Mouse (Mus musculus) liver, embryonic 12.5 days (tissue): ENCODE measurements around the gene Ube2j1. TPM values are rescaled to one million over a fixed set of nuclear protein-coding genes. Genes with fewer than 3 reads are reported as not detected.

Experiments used
- ATAC-seq: fragments of 200-750 bp; cut with Nextera tagmentation; 2 replicates; pipeline ENCODE4 v1.8.0; 2017; ENCODE audit warnings: moderate number of reproducible peaks, mild to moderate bottlenecking, moderate library complexity
- H3K27ac ChIP-seq: fragments of 300-500 bp; sonication (generic); 2 replicates; pipeline ENCODE4 v1.5.1; 2016; ENCODE audit warnings: mild to moderate bottlenecking
- H3K27me3 ChIP-seq: fragments of 300-500 bp; sonication (generic); replicated peaks from 2 replicates; pipeline ENCODE4 v1.6.1; 2016; ENCODE audit warnings: mild to moderate bottlenecking, moderate library complexity
- H3K36me3 ChIP-seq: fragments of 300-500 bp; sonication (generic); 2 replicates; pipeline ENCODE4 v1.6.1; 2016; ENCODE audit warnings: mild to moderate bottlenecking, moderate library complexity
- H3K4me1 ChIP-seq: fragments of 300-500 bp; sonication (generic); 2 replicates; pipeline ENCODE4 v1.6.1; 2016
- H3K4me2 ChIP-seq: fragments of 300-500 bp; sonication (generic); 2 replicates; pipeline ENCODE4 v1.6.1; 2016; ENCODE audit warnings: mild to moderate bottlenecking, moderate library complexity
- H3K4me3 ChIP-seq: fragments of 300-500 bp; sonication (generic); 2 replicates; pipeline ENCODE4 v1.5.1; 2016; ENCODE audit warnings: mild to moderate bottlenecking, moderate library complexity
- H3K9ac ChIP-seq: fragments of 300-500 bp; sonication (generic); 2 replicates; pipeline ENCODE4 v1.6.1; 2016; ENCODE audit warnings: mild to moderate bottlenecking, moderate library complexity
- H3K9me3 ChIP-seq: fragments of 300-500 bp; sonication (generic); replicated peaks from 2 replicates; pipeline ENCODE4 v1.6.1; 2016; ENCODE audit warnings: mild to moderate bottlenecking, moderate library complexity
- WGBS: fragments of 180-500 bp; shearing (Covaris S2); methylation state at CpG from one replicate; pipeline ENCODE4 v1.1.7; 2016; ENCODE audit not compliant: insufficient replicate concordance; 5-methylcytosine and 5-hydroxymethylcytosine counted together
- polyA plus RNA-seq: library from polyadenylated mRNA; unstranded; fragments of >200 nt; fragmentation: Nextera tagmentation; extraction: Ambion mirVana; gene quantifications from 2 replicates; pipeline ENCODE4 v1.2.1, GENCODE M21; 2016

Ube2j1 gene
- polyA plus RNA-seq, 1 experiment from 2014 or later = 34.2 TPM

GRCm38 (mm10) chr4:33024420-33024819 lies 6.8 kb upstream of the Ube2j1 start:
- no peak overlapping the region for H3K4me3 ChIP-seq
- H3K27ac ChIP-seq = no peak overlapping the region
- peaks cover 40% of the 10 kb centered on the region for H3K27me3 ChIP-seq
- H3K9me3 ChIP-seq = no peaks in the 10 kb centered on the region
- 56% methylated on average over 8 of the region's 8 CpGs for WGBS
- H3K36me3 ChIP-seq = 0 out of 2 replicates have a peak, but pooled peaks cover 3% of the 10 kb centered on the region
- H3K9ac ChIP-seq = no peak overlapping the region
- H3K4me1 ChIP-seq = no peaks in the 10 kb centered on the region
- no peak for ATAC-seq
- no peak overlapping the region for H3K4me2 ChIP-seq

GRCm38 (mm10) chr4:33029104-33029503 lies 2.1 kb upstream of the Ube2j1 start:
- WGBS = 75% methylated on average over 7 of the region's 7 CpGs

GRCm38 (mm10) chr4:33030264-33031194 lies 687 bp upstream of the Ube2j1 start:
- Histone ChIP-seq H3K9ac (peak overlapping the region; percentile 93), H3K4me1 (peaks cover 31% of the 10 kb centered on the region), H3K27me3 (peaks cover 20% of the 10 kb centered on the region), H3K36me3 (peaks cover 10% of the 10 kb centered on the region), H3K4me2 (peak overlapping the region; percentile 92), H3K9me3 (no peaks in the 10 kb centered on the region), H3K4me3 (peak overlapping the region; percentile 83), H3K27ac (peak overlapping the region; percentile 92)
- peak; percentile 67 for ATAC-seq
- 4% methylated on average over 55 of the region's 55 CpGs for WGBS

More at GRCm38 (mm10) chr4:33029104-33029503, 2.1 kb upstream of the Ube2j1 start:
- H3K27me3 ChIP-seq = peaks cover 23% of the 10 kb centered on the region
- H3K9ac ChIP-seq = no peak overlapping the region
- H3K9me3 ChIP-seq = no peaks in the 10 kb centered on the region
- H3K27ac ChIP-seq = no peak overlapping the region
- peaks cover 30% of the 10 kb centered on the region for H3K4me1 ChIP-seq
- 0 out of 2 replicates have a peak, but pooled peaks cover 3% of the 10 kb centered on the region for H3K36me3 ChIP-seq
- H3K4me2 ChIP-seq = no peak overlapping the region
- H3K4me3 ChIP-seq = no peak overlapping the region
- no peak for ATAC-seq

- H3K9me3 ChIP-seq = no peaks in the 10 kb centered on the region
- peaks cover 20% of the 10 kb centered on the region for H3K27me3 ChIP-seq
- WGBS = 27% methylated on average over 4 of the region's 4 CpGs
- peak overlapping the region; percentile 93 for H3K9ac ChIP-seq
- peaks cover 22% of the 10 kb centered on the region for H3K36me3 ChIP-seq
- no peak for ATAC-seq
- peak overlapping the region; percentile 83 for H3K4me3 ChIP-seq
- peak overlapping the region; percentile 92 for H3K4me2 ChIP-seq
- H3K4me1 ChIP-seq = peaks cover 31% of the 10 kb centered on the region
- H3K27ac ChIP-seq = peak overlapping the region; percentile 92; the same call in 1 of the 2 replicates
These were observed 829 bp downstream of the Ube2j1 start for GRCm38 (mm10) chr4:33032045-33032444.

- ATAC-seq = no peak
- Histone ChIP-seq H3K27me3 (peaks cover 12% of the 10 kb centered on the region), H3K4me2 (peak overlapping the region; percentile 92; the same call in 1 of the 2 replicates), H3K4me3 (no peak overlapping the region), H3K27ac (no peak overlapping the region), H3K9ac (no peak overlapping the region; the same call in 1 of the 2 replicates), H3K36me3 (peaks cover 24% of the 10 kb centered on the region), H3K4me1 (peaks cover 31% of the 10 kb centered on the region), H3K9me3 (no peaks in the 10 kb centered on the region)
- WGBS = 31% methylated on average over 6 of the region's 6 CpGs
These were observed 2.3 kb downstream of the Ube2j1 start for GRCm38 (mm10) chr4:33033515-33033914.

- Histone ChIP-seq H3K9ac (no peak overlapping the region), H3K4me2 (no peak overlapping the region), H3K9me3 (no peaks in the 10 kb centered on the region), H3K27ac (no peak overlapping the region), H3K36me3 (peaks cover 84% of the 10 kb centered on the region), H3K27me3 (no peaks in the 10 kb centered on the region), H3K4me3 (no peak overlapping the region), H3K4me1 (no peaks in the 10 kb centered on the region)
- ATAC-seq = no peak
- 68% methylated on average over 4 of the region's 4 CpGs for WGBS
These were observed 8.6 kb downstream of the Ube2j1 start for GRCm38 (mm10) chr4:33039826-33040225.

- ATAC-seq = no peak
- peaks cover 70% of the 10 kb centered on the region for H3K36me3 ChIP-seq
- 85% methylated on average over 11 of the region's 11 CpGs for WGBS
These were observed 18.4 kb downstream of the Ube2j1 start for GRCm38 (mm10) chr4:33049601-33050000.

GRCm38 (mm10) chr4:33052055-33052454 lies 20.8 kb downstream of the Ube2j1 start:
- Histone ChIP-seq H3K4me1 (no peaks in the 10 kb centered on the region), H3K36me3 (peaks cover 46% of the 10 kb centered on the region), H3K27ac (no peak overlapping the region), H3K4me2 (no peak overlapping the region), H3K27me3 (no peaks in the 10 kb centered on the region), H3K4me3 (no peak overlapping the region), H3K9me3 (no peaks in the 10 kb centered on the region), H3K9ac (no peak overlapping the region)
- ATAC-seq = no peak
- WGBS = 81% methylated on average over 3 of the region's 3 CpGs

More at GRCm38 (mm10) chr4:33049601-33050000, 18.4 kb downstream of the Ube2j1 start:
- Histone ChIP-seq H3K27ac (no peak overlapping the region), H3K4me3 (no peak overlapping the region), H3K4me2 (no peak overlapping the region), H3K4me1 (no peaks in the 10 kb centered on the region), H3K27me3 (no peaks in the 10 kb centered on the region), H3K9me3 (no peaks in the 10 kb centered on the region), H3K9ac (no peak overlapping the region)

- H3K36me3 ChIP-seq = peaks cover 41% of the 10 kb centered on the region
- H3K27ac ChIP-seq = no peak overlapping the region
- H3K4me3 ChIP-seq = no peak overlapping the region
- H3K9me3 ChIP-seq = no peaks in the 10 kb centered on the region
- H3K9ac ChIP-seq = no peak overlapping the region
- no peaks in the 10 kb centered on the region for H3K4me1 ChIP-seq
- ATAC-seq = no peak
- 78% methylated on average over 5 of the region's 5 CpGs for WGBS
- H3K27me3 ChIP-seq = no peaks in the 10 kb centered on the region
- no peak overlapping the region for H3K4me2 ChIP-seq
These were observed 21.4 kb downstream of the Ube2j1 start for GRCm38 (mm10) chr4:33052650-33053049.

GRCm38 (mm10) chr4:33054426-33054825 lies 23.2 kb downstream of the Ube2j1 start:
- ATAC-seq = no peak
- Histone ChIP-seq H3K4me3 (no peak overlapping the region), H3K27me3 (no peaks in the 10 kb centered on the region), H3K27ac (no peak overlapping the region), H3K4me1 (no peaks in the 10 kb centered on the region), H3K4me2 (no peak overlapping the region), H3K9me3 (no peaks in the 10 kb centered on the region), H3K36me3 (peaks cover 27% of the 10 kb centered on the region), H3K9ac (no peak overlapping the region)

GRCm38 (mm10) chr4:33056317-33056716 lies 25.1 kb downstream of the Ube2j1 start:
- Histone ChIP-seq H3K4me2 (no peak overlapping the region), H3K9ac (no peak overlapping the region), H3K27ac (no peak overlapping the region), H3K27me3 (no peaks in the 10 kb centered on the region), H3K36me3 (peaks cover 13% of the 10 kb centered on the region), H3K4me3 (no peak overlapping the region), H3K9me3 (no peaks in the 10 kb centered on the region), H3K4me1 (no peaks in the 10 kb centered on the region)
- 58% methylated on average over 1 of the region's 1 CpGs for WGBS
- no peak for ATAC-seq

GRCm38 (mm10) chr4:33057890-33058687 lies 26.9 kb downstream of the Ube2j1 start:
- ATAC-seq = no peak

More at GRCm38 (mm10) chr4:33057890-33058687, 26.9 kb downstream of the Ube2j1 start:
- 70% methylated on average over 11 of the region's 11 CpGs for WGBS
- H3K4me3 ChIP-seq = no peak overlapping the region
- no peaks in the 10 kb centered on the region for H3K4me1 ChIP-seq
- H3K4me2 ChIP-seq = no peak overlapping the region
- H3K36me3 ChIP-seq = no peaks in the 10 kb centered on the region
- H3K9me3 ChIP-seq = no peaks in the 10 kb centered on the region
- no peak overlapping the region for H3K27ac ChIP-seq
- H3K9ac ChIP-seq = no peak overlapping the region
- 0 out of 2 replicates have a peak, but pooled peaks cover 4% of the 10 kb centered on the region for H3K27me3 ChIP-seq
